Mouse (Mus musculus): ENCODE results near the gene Tmem150a. TPM values are rescaled to one million over a fixed set of nuclear protein-coding genes. Genes with fewer than 3 reads are reported as not detected.

Gene Tmem150a
- 1 to 10 TPM; 7.9 to 8.7 TPM for total RNA-seq (2021)

- peak; percentile 70 for DNase-seq (ENCODE audit: low spot score in 2 of 2)
- intact Hi-C loops (cut with DNase I), result no loop called here
Measured at GRCm38 (mm10) chr6:72355066-72355911, at the start of gene Tmem150a. Gene Tmem150a, plus strand, starts transcription at chr6:72355447.

- no peak for DNase-seq (ENCODE audit: low spot score in 2 of 2)
- intact Hi-C loops (cut with DNase I), result no loop called here
Measured at GRCm38 (mm10) chr6:72312198-72312597, 43.0 kb upstream of the Tmem150a start.

GRCm38 (mm10) chr6:72313124-72313867 lies 42.0 kb upstream of the Tmem150a start:
- intact Hi-C loops (cut with DNase I), result no loop called here
- DNase-seq (ENCODE audit: low spot score in 2 of 2), result no peak

GRCm38 (mm10) chr6:72315384-72315783 lies 39.9 kb upstream of the Tmem150a start:
- DNase-seq (ENCODE audit: low spot score in 2 of 2), result no peak
- intact Hi-C loops (cut with DNase I), result no loop called here

GRCm38 (mm10) chr6:72316044-72316443 lies 39.2 kb upstream of the Tmem150a start:
- no peak for DNase-seq (ENCODE audit: low spot score in 2 of 2)
- intact Hi-C loops (cut with DNase I), result no loop called here

GRCm38 (mm10) chr6:72318440-72318839 lies 36.8 kb upstream of the Tmem150a start:
- intact Hi-C loops (cut with DNase I), result no loop called here
- DNase-seq (ENCODE audit: low spot score in 2 of 2), result peak in 1 of 2 experiments; percentile 53

GRCm38 (mm10) chr6:72319019-72319418 lies 36.2 kb upstream of the Tmem150a start:
- intact Hi-C loops (cut with DNase I), result no loop called here
- DNase-seq (ENCODE audit: low spot score in 2 of 2), result peak; percentile 60 to 66

GRCm38 (mm10) chr6:72322936-72323335 lies 32.3 kb upstream of the Tmem150a start:
- intact Hi-C loops (cut with DNase I), result no loop called here

GRCm38 (mm10) chr6:72323786-72324508 lies 31.3 kb upstream of the Tmem150a start:
- intact Hi-C loops (cut with DNase I), result no loop called here
- no peak for DNase-seq (ENCODE audit: low spot score in 2 of 2)

More at GRCm38 (mm10) chr6:72322936-72323335, 32.3 kb upstream of the Tmem150a start:
- DNase-seq (ENCODE audit: low spot score in 2 of 2), result no peak

GRCm38 (mm10) chr6:72326274-72326673 lies 29.0 kb upstream of the Tmem150a start:
- DNase-seq (ENCODE audit: low spot score in 2 of 2), result peak; percentile 27 to 69
- intact Hi-C loops (cut with DNase I), result no loop called here

GRCm38 (mm10) chr6:72329019-72329418 lies 26.2 kb upstream of the Tmem150a start:
- DNase-seq (ENCODE audit: low spot score in 2 of 2), result no peak
- intact Hi-C loops (cut with DNase I), result no loop called here

GRCm38 (mm10) chr6:72330133-72330532 lies 25.1 kb upstream of the Tmem150a start:
- DNase-seq (ENCODE audit: low spot score in 2 of 2), result no peak
- intact Hi-C loops (cut with DNase I), result loop anchor here (10.0 kb wide), 1 partner anchor 445 kb away; no protein-coding TSS in a partner anchor

- intact Hi-C loops (cut with DNase I), result loop anchor here (10.0 kb wide), 1 partner anchor 448 kb away; no protein-coding TSS in a partner anchor
- DNase-seq (ENCODE audit: low spot score in 2 of 2), result no peak
Measured at GRCm38 (mm10) chr6:72333111-72333510, 22.1 kb upstream of the Tmem150a start.

GRCm38 (mm10) chr6:72340481-72340880 lies 14.8 kb upstream of the Tmem150a start:
- DNase-seq (ENCODE audit: low spot score in 2 of 2), result no peak
- intact Hi-C loops (cut with DNase I), result no loop called here

- no peak for DNase-seq (ENCODE audit: low spot score in 2 of 2)
- intact Hi-C loops (cut with DNase I), result no loop called here
Measured at GRCm38 (mm10) chr6:72344396-72345073, 10.7 kb upstream of the Tmem150a start.

GRCm38 (mm10) chr6:72345074-72345567 lies 10.1 kb upstream of the Tmem150a start, which contains the start of gene Usp39:
Gene Usp39, minus strand, starts transcription at chr6:72345184.
- DNase-seq (ENCODE audit: low spot score in 2 of 2), result peak; percentile 97 to 98
- intact Hi-C loops (cut with DNase I), result no loop called here

- intact Hi-C loops (cut with DNase I), result no loop called here
- DNase-seq (ENCODE audit: low spot score in 2 of 2), result no peak
Measured at GRCm38 (mm10) chr6:72345633-72346032, 9.6 kb upstream of the Tmem150a start.

- intact Hi-C loops (cut with DNase I), result no loop called here
- no peak for DNase-seq (ENCODE audit: low spot score in 2 of 2)
Measured at GRCm38 (mm10) chr6:72346261-72346660, 9.0 kb upstream of the Tmem150a start.

Measured in left cerebral cortex, postnatal 25 days (tissue).